Mouse (Mus musculus) midbrain, embryonic 12.5 days (tissue): Measurements from ENCODE around the gene Dvl2. TPM values are rescaled to one million over a fixed set of nuclear protein-coding genes. Genes with fewer than 3 reads are reported as not detected.

Experiments used
- ATAC-seq: fragments of 200-750 bp; cut with Nextera tagmentation; 2 replicates; pipeline ENCODE4 v1.8.0; 2017; ENCODE audit warnings: low read depth, moderate TSS enrichment, moderate library complexity; ENCODE audit not compliant: low FRiP score
- H3K27ac ChIP-seq: fragments of 300-500 bp; sonication (generic); replicated peaks from 2 replicates; pipeline ENCODE4 v1.5.1; 2016; ENCODE audit warnings: mild to moderate bottlenecking
- H3K27me3 ChIP-seq: fragments of 300-500 bp; sonication (generic); 2 replicates; pipeline ENCODE4 v1.6.1; 2016; ENCODE audit warnings: mild to moderate bottlenecking
- H3K36me3 ChIP-seq: fragments of 300-500 bp; sonication (generic); 2 replicates; pipeline ENCODE4 v1.6.1; 2016
- H3K4me1 ChIP-seq: fragments of 300-500 bp; sonication (generic); 2 replicates; pipeline ENCODE4 v1.6.1; 2016
- H3K4me2 ChIP-seq: fragments of 300-500 bp; sonication (generic); replicated peaks from 2 replicates; pipeline ENCODE4 v1.6.1; 2016; ENCODE audit warnings: mild to moderate bottlenecking, moderate library complexity
- H3K4me3 ChIP-seq: fragments of 300-500 bp; sonication (generic); 2 replicates; pipeline ENCODE4 v1.5.1; 2016; ENCODE audit warnings: mild to moderate bottlenecking
- H3K9ac ChIP-seq: fragments of 300-500 bp; sonication (generic); replicated peaks from 2 replicates; pipeline ENCODE4 v1.6.1; 2016; ENCODE audit warnings: mild to moderate bottlenecking, moderate library complexity
- H3K9me3 ChIP-seq: fragments of 300-500 bp; sonication (generic); 2 replicates; pipeline ENCODE4 v1.6.1; 2016; ENCODE audit warnings: mild to moderate bottlenecking
- WGBS: fragments of 180-500 bp; shearing (Covaris S2); methylation state at CpG from one replicate; pipeline ENCODE4 v1.1.7; 2016; 5-methylcytosine and 5-hydroxymethylcytosine counted together
- polyA plus RNA-seq: library from polyadenylated mRNA; unstranded; fragments of >200 nt; fragmentation: Nextera tagmentation; extraction: Ambion mirVana; gene quantifications from 2 replicates; pipeline ENCODE4 v1.2.1, GENCODE M21; 2016

Dvl2 gene
- polyA plus RNA-seq, 1 experiment from 2014 or later = 45.3 TPM

DNA sequence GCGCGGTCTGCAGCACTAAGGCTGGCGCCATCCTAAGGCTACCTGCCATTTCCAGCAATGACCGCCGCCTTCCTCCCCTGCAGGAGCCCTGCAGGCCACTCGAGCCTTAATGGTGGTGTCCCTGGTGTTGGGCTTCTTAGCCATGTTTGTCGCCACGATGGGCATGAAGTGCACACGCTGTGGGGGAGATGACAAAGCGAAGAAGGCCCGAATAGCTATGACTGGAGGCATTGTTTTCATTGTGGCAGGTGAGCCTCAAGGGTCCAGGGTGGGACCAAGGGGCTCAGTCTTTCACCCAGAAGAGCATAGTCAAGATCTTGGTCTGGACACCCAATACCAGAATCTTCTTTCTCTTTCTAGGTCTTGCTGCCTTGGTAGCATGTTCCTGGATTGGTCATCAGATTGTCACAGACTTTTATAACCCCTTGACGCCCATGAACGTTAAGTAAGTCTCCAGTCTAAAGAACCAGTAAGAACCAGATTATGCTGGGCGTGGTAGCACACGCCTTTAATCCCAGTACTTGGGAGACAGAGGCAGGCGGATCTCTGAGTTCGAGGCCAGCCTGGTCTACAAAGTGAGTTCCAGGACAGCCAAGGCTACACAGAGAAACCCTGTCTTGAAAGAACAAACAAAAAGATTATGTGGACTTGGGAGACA lies 33.4 kb upstream of the Dvl2 start:
- H3K9me3 ChIP-seq = no peaks in the 10 kb centered on the region
- peaks cover 11% of the 10 kb centered on the region for H3K4me1 ChIP-seq
- 39% methylated on average over 17 of the region's 17 CpGs for WGBS
- H3K27ac ChIP-seq = no peak overlapping the region
- H3K9ac ChIP-seq = peak overlapping the region; percentile 51; the same call in 1 of the 2 replicates
- peaks cover 41% of the 10 kb centered on the region for H3K36me3 ChIP-seq
- ATAC-seq = no peak
- H3K4me2 ChIP-seq = peak overlapping the region; percentile 47
- peak overlapping the region; percentile 25 for H3K4me3 ChIP-seq
- peaks cover 69% of the 10 kb centered on the region for H3K27me3 ChIP-seq

DNA sequence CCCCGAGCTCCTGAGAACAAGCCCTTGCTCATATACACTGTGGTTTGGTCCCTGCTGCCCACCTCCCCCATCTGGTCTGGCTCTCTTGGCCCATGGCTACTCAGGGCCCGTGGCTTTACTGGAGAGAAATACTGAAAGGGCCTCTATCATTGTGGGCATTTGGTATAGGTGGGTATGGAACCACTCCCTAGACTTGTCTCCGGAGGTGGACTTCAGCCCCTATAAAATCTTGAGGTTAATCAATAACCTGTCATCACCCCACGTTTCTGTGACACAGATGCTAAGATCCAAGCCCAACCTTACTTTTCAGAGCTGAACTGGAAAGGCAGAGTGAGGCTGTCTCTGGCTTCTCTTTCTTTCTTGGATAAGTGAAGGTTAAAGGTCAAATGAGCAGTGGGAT lies 31.6 kb upstream of the Dvl2 start:
- H3K4me2 ChIP-seq = no peak overlapping the region

DNA sequence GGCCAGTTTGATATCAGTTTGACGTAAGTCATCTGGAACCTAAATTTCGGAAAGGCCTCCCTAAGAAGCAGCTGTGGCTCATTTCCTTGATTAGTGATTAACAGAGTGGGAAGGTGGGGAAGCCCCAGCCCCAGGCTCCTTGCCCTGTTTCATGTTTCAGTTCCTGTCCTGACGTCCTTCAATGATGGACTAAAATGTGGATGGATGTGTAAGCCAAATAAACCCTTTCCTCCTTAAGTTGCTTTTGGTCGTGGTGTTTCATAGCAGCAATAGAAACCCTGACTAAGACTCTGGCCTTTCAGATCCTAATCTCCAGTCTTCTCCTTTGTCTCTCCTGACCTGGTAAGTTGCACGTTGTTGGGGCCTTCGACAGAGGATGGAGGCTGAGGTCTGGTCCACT lies 30.2 kb upstream of the Dvl2 start:
- H3K27ac ChIP-seq = no peak overlapping the region
- H3K4me2 ChIP-seq = no peak overlapping the region
- H3K4me3 ChIP-seq = no peak overlapping the region
- H3K9me3 ChIP-seq = no peaks in the 10 kb centered on the region
- WGBS = 90% methylated on average over 6 of the region's 6 CpGs
- H3K36me3 ChIP-seq = peaks cover 70% of the 10 kb centered on the region
- H3K27me3 ChIP-seq = peaks cover 37% of the 10 kb centered on the region
- peaks cover 11% of the 10 kb centered on the region for H3K4me1 ChIP-seq
- no peak overlapping the region for H3K9ac ChIP-seq
- ATAC-seq = no peak

More for the DNA sequence above, 31.6 kb upstream of the Dvl2 start:
- no peaks in the 10 kb centered on the region for H3K9me3 ChIP-seq
- 91% methylated on average over 4 of the region's 4 CpGs for WGBS
- peaks cover 51% of the 10 kb centered on the region for H3K27me3 ChIP-seq
- H3K4me1 ChIP-seq = peaks cover 11% of the 10 kb centered on the region
- H3K36me3 ChIP-seq = peaks cover 55% of the 10 kb centered on the region
- H3K9ac ChIP-seq = no peak overlapping the region
- no peak for ATAC-seq
- H3K4me3 ChIP-seq = no peak overlapping the region
- H3K27ac ChIP-seq = no peak overlapping the region

DNA sequence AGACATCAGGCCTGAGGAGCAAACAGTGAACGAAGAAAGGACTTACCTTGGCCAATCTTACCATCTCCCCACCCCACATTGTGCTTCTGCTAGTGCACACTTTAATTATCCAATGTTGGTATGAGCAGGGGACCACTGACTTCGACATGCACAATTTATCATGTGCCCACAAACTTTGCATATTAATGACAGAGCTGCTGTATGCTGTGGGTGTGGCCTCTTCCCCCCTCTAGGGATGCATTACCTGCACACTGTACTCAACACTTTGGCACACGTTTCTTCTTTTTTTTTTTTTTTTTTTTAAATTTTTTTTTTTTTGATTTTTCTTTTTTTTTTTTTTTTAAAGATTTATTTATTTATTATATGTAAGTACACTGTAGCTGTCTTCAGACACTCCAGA lies 29.6 kb upstream of the Dvl2 start:
- Histone ChIP-seq H3K27ac (no peak overlapping the region), H3K9ac (no peak overlapping the region), H3K4me3 (no peak overlapping the region), H3K27me3 (peaks cover 31% of the 10 kb centered on the region), H3K9me3 (no peaks in the 10 kb centered on the region), H3K36me3 (peaks cover 75% of the 10 kb centered on the region), H3K4me2 (no peak overlapping the region), H3K4me1 (peaks cover 11% of the 10 kb centered on the region)
- ATAC-seq = no peak
- WGBS = 92% methylated on average over 3 of the region's 3 CpGs

DNA sequence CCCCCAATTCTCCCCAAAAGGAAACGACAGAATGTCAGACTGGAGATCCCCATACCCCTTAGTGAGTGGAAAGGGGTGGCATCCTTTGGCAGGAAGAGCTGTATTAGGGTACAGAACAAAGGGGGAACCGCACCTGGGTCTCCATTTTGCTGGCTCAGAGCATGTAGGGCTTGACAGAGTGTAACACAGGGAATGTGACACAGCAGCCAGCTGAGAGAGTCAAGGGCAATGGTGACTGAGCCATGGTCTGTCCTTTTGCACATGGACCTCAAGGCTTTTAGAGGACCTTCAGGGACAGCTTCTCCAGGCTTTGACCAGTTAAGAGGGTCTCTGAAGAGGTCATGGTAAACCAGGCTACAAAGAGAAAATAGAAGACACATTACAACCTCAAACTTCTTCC lies 25.5 kb upstream of the Dvl2 start:
- no peak for ATAC-seq
- 95% methylated on average over 2 of the region's 2 CpGs for WGBS

DNA sequence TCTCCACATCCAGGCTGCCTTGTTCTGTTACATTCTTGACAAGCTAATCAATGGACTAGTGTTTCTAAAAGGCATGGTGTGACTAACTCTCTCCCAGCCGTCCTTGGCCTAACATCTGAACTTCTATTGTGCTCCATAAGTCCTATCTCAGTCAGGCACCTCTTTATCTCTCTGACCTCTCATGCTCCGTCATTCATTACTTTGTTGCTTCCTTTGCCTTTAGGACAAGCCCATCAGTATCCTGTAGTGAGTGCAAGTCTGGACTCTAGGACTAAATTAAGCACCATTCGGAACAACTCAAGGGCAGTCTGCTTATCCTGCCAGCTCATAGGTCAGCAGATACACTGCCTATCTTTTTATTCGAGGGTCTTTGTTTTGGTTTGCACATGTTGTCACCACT lies 24.1 kb upstream of the Dvl2 start:
- Histone ChIP-seq H3K9ac (no peak overlapping the region), H3K27ac (no peak overlapping the region), H3K36me3 (peaks cover 66% of the 10 kb centered on the region), H3K4me2 (no peak overlapping the region), H3K27me3 (no peaks in the 10 kb centered on the region), H3K9me3 (no peaks in the 10 kb centered on the region), H3K4me1 (peaks cover 7% of the 10 kb centered on the region), H3K4me3 (no peak overlapping the region)
- ATAC-seq = no peak
- 89% methylated on average over 4 of the region's 4 CpGs for WGBS

More for the DNA sequence above, 25.5 kb upstream of the Dvl2 start:
- no peak overlapping the region for H3K9ac ChIP-seq
- peaks cover 7% of the 10 kb centered on the region for H3K4me1 ChIP-seq
- no peak overlapping the region for H3K4me2 ChIP-seq
- H3K9me3 ChIP-seq = no peaks in the 10 kb centered on the region
- peaks cover 76% of the 10 kb centered on the region for H3K36me3 ChIP-seq
- H3K27me3 ChIP-seq = no peaks in the 10 kb centered on the region
- no peak overlapping the region for H3K27ac ChIP-seq
- H3K4me3 ChIP-seq = no peak overlapping the region

DNA sequence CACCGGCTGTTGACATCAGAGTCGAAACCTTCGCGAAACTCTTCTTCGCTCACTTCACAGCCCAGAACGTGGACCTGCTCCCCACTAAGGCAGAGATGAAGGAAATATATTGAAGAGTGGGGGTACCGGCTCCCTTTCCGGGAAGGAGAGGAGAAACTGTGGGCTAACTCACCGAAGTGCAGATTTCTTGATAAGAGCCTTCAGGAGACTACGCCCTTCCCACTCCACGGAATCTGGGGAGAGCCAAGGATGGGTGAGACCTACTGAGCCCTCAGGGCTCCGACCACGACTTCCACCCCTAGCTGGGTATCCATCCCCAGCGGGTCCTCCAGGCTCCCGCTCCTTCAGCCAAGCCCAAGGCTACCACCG lies 20.6 kb upstream of the Dvl2 start:
- peaks cover 46% of the 10 kb centered on the region for H3K36me3 ChIP-seq

DNA sequence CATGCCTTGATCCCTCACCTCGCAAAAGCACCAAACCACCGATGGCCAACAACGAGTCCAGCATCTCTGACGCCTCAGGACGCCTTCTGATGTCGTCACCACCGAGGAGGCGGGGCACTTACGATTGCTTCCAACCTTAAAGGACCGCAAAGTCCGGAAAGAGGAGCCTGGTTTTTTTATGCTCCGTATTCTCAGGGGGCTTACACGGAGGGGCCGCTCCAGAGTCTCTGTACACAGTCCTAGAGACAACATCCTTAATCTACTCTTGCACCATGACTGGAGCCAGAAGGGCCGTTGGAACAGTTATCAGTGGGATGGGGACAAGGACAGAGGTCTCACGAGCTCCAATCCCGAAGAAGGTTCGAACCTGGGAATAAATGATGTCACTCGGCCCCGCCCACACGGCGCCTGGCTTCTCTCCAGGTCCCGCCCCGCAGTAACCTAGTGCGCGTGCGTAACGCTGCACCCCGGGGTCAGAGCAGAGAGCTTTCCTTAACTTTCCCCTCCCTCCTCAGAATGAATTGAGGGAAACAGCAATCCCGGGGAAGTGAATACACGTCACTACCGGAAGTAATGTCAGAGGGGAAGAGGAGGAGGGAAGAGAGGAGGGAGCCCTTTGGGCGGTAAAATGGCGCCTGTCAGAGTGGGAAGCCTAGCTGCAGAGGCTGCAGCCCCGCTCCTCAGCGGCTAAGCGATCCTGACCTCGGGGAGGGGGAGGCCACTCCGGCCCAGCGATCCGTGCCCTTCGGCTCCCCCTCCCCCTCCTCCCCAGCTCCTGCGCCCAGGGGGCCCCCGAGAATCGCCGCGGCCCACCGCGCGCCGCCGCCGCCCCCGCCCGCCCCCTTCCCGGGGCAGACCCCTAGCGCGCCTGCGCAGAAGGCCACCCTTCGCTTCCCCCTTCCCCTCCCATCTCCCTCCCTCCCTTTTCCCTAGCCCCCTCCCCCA lies 19.9 kb upstream of the Dvl2 start:
- peak overlapping the region; percentile 99 for H3K9ac ChIP-seq
- WGBS = 1% methylated on average over 38 of the region's 60 CpGs
- peak overlapping the region; percentile 100 for H3K4me3 ChIP-seq
- H3K4me1 ChIP-seq = peaks cover 29% of the 10 kb centered on the region
- peak overlapping the region; percentile 85 for H3K4me2 ChIP-seq
- no peaks in the 10 kb centered on the region for H3K27me3 ChIP-seq
- no peaks in the 10 kb centered on the region for H3K9me3 ChIP-seq
- peaks cover 46% of the 10 kb centered on the region for H3K36me3 ChIP-seq
- peak; percentile 93 for ATAC-seq
- H3K27ac ChIP-seq = peak overlapping the region; percentile 99

More for the DNA sequence above, 20.6 kb upstream of the Dvl2 start:
- H3K4me2 ChIP-seq = peak overlapping the region; percentile 85
- H3K9me3 ChIP-seq = no peaks in the 10 kb centered on the region
- H3K4me3 ChIP-seq = peak overlapping the region; percentile 100
- peak overlapping the region; percentile 99 for H3K9ac ChIP-seq
- 4% methylated on average over 16 of the region's 16 CpGs for WGBS
- no peaks in the 10 kb centered on the region for H3K27me3 ChIP-seq
- peak overlapping the region; percentile 99 for H3K27ac ChIP-seq
- ATAC-seq = no peak
- H3K4me1 ChIP-seq = peaks cover 29% of the 10 kb centered on the region

DNA sequence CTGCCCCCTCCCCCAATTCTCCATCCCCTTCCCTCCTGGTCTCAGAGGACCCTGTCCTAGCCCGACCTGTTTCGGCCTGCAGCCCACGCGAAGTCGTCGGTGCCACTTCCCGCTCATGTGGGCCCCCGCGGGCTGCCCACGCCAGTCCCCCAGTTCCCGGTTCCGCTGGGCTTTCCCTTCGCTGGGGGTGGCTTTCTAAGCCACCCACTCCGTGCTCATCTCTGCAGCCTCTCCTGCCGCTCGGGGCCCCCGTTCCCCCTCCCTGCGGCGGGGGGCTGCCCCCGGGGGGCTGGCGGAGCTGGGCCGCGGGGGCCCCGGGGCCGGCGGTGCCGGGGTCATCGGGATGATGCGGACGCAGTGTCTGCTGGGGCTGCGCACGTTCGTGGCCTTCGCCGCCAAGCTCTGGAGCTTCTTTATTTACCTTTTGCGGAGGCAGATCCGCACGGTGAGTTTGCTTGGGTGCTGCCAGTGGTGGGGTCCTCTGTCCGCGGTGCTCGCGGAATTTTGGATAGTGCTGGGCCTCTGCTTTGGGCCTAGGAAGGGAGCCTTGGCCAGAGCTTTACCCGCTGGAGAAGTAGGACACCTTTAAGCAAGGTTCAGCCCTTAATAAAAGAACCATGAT lies 19.1 kb upstream of the Dvl2 start, which contains the start of gene Ctdnep1:
Gene Ctdnep1, plus strand, starts transcription at position 16 of the 622 bp plus-strand sequence.
- Histone ChIP-seq H3K9me3 (no peaks in the 10 kb centered on the region), H3K36me3 (peaks cover 48% of the 10 kb centered on the region), H3K27me3 (no peaks in the 10 kb centered on the region), H3K9ac (peak within 1 kb of the TSS; percentile 99), H3K4me3 (peak within 1 kb of the TSS; percentile 100), H3K4me2 (peak within 1 kb of the TSS; percentile 85), H3K27ac (peak within 1 kb of the TSS; percentile 99), H3K4me1 (peaks cover 29% of the 10 kb centered on the region)
- ATAC-seq = peak; percentile 57
- WGBS = under 1% methylated on average over 39 of the region's 43 CpGs

DNA sequence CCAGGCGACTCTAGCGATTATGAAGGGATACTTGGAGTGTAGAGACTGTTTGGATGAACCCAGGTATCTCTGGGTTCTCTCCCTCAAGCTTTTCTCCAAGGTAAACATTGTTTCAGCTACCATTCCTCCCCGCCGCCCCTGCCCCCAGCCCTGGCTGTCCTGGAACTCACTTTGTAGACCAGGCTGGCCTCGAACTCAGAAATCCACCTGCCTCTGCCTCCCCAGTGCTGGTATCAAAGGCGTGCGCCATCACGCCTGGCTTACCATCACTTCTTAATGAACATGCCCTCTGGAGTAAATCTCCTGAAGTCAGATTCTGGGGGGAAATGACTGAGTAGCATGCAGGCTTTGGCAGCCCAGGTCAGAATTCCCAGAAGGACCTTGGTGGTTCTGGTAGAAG lies 18.2 kb upstream of the Dvl2 start, which contains the start of gene Elp5:
Gene Elp5, minus strand, starts transcription at position 293 of the 400 bp plus-strand sequence.
- Histone ChIP-seq H3K4me3 (peak within 1 kb of the TSS; percentile 100), H3K27me3 (no peaks in the 10 kb centered on the region), H3K36me3 (peaks cover 49% of the 10 kb centered on the region), H3K9me3 (no peaks in the 10 kb centered on the region), H3K27ac (peak within 1 kb of the TSS; percentile 99), H3K4me1 (peaks cover 29% of the 10 kb centered on the region), H3K4me2 (peak within 1 kb of the TSS; percentile 85), H3K9ac (peak within 1 kb of the TSS; percentile 99)
- no peak for ATAC-seq
- 67% methylated on average over 8 of the region's 8 CpGs for WGBS

DNA sequence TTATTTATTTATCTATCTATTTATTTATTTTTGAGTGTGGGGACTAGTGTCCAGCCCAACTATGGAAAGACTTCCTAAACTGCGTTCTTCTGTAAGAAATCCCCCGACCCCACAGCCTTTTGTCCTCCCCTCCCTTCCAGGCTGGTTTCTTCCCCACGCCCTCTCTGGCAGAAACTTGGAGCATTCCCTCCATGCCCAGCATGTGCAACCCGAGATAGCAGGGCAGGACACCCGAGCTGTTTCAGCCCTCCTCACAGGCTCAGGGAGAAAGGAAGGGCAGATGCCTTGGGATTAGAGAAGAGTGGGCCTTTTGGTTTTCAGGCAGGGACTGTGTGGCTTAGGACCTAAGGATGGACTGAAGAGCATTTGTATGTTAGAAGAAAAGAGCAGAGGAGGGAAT lies 17.5 kb upstream of the Dvl2 start:
- Histone ChIP-seq H3K27me3 (no peaks in the 10 kb centered on the region), H3K4me1 (peaks cover 29% of the 10 kb centered on the region), H3K9me3 (no peaks in the 10 kb centered on the region), H3K4me3 (peak overlapping the region; percentile 100; the same call in 1 of the 2 replicates), H3K36me3 (peaks cover 51% of the 10 kb centered on the region), H3K9ac (peak overlapping the region; percentile 99), H3K4me2 (peak overlapping the region; percentile 85), H3K27ac (no peak overlapping the region)
- ATAC-seq = no peak
- whole genome bisulfite sequencing = 30% methylated on average over 5 of the region's 5 CpGs
